ENCODE assay signal across 8 mouse cellular contexts in the genomic region with DNA sequence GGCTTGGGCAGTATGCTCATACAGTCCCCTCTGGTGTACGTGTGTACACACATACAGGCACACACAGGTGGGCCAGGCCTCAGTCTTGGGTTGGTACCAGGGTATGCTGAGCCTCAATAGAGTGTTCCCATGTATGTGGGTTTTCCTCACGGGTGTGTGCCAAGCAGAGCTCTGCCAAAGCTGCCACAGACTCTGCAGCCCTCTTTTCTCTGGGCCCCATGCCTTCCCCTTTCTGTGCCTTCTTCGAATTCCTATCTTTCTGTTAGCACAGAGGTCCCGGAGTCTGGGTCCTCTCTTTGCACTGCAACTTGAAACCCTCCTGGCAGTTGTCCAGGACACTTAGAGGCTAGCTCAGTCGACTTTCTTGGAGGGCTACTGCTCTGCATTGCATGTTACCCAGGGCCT. TPM values are rescaled to one million over a fixed set of nuclear protein-coding genes. Genes with fewer than 3 reads are reported as not detected.
DNase-seq lines count a peak whose midpoint lies in the region; ATAC-seq lines count a peak whose summit lies in the region.

No protein-coding gene starts in this region.

- no peaks in the 10 kb centered on the region for H3K4me1 ChIP-seq in embryonic facial prominence, embryonic 11.5 days (ENCODE audit: control insufficient read depth, insufficient read depth, low read length)
- peaks cover 46% of the 10 kb centered on the region for H3K4me1 ChIP-seq in limb, embryonic 13.5 days
- peaks cover 34% of the 10 kb centered on the region for H3K4me1 ChIP-seq in neural tube, embryonic 13.5 days (replicated peaks)

- H3K4me3 ChIP-seq in embryonic facial prominence, embryonic 11.5 days (ENCODE audit: low read depth, low read length), result no peak overlapping the region
- H3K4me3 ChIP-seq in limb, embryonic 13.5 days, result no peak overlapping the region
- H3K4me3 ChIP-seq in neural tube, embryonic 13.5 days, result no peak overlapping the region

- peak; percentile 24; the same call in 1 of the 2 replicates for ATAC-seq in embryonic facial prominence, embryonic 11.5 days (replicated peaks; ENCODE audit: insufficient number of reproducible peaks, low FRiP score, low TSS enrichment, low read depth)
- peak; percentile 80 for ATAC-seq in limb, embryonic 13.5 days (ENCODE audit: low FRiP score, low read depth)
- ATAC-seq in neural tube, embryonic 13.5 days (ENCODE audit: low read depth), result peak; percentile 57; the same call in 1 of the 2 replicates
- no peak for ATAC-seq in cerebellum, adult (ENCODE audit: insufficient number of reproducible peaks, low FRiP score, low TSS enrichment)

- intact Hi-C loops in heart, postnatal 36 days (cut with DNase I), result no loop called here

- 55% methylated on average over 5 of the region's 5 CpGs for WGBS in embryonic facial prominence, embryonic 11.5 days
- WGBS in limb, embryonic 13.5 days, result 15% methylated on average over 5 of the region's 5 CpGs
- WGBS in neural tube, embryonic 13.5 days, result 39% methylated on average over 5 of the region's 5 CpGs

- DNase-seq in embryo, embryonic 11 days, result peak; percentile 65
- no peak for DNase-seq in embryo, embryonic 10 days (ENCODE audit: low spot score)
- DNase-seq in embryonic facial prominence, embryonic 11.5 days (ENCODE audit: low spot score), result peak; percentile 60
- DNase-seq in heart, postnatal 36 days, result peak; percentile 31 to 35
- DNase-seq in layer of hippocampus, postnatal 36 days, result no peak

- H3K9ac ChIP-seq in embryonic facial prominence, embryonic 11.5 days (replicated peaks; ENCODE audit: low read length), result no peak overlapping the region
- H3K9ac ChIP-seq in limb, embryonic 13.5 days, result peak overlapping the region; percentile 35; the same call in 1 of the 2 replicates
- peak overlapping the region; percentile 13; the same call in 1 of the 2 replicates for H3K9ac ChIP-seq in neural tube, embryonic 13.5 days

- no peaks in the 10 kb centered on the region for H3K27me3 ChIP-seq in embryonic facial prominence, embryonic 11.5 days (ENCODE audit: control insufficient read depth, insufficient read depth, low read length)
- H3K27me3 ChIP-seq in limb, embryonic 13.5 days, result no peaks in the 10 kb centered on the region
- H3K27me3 ChIP-seq in neural tube, embryonic 13.5 days, result no peaks in the 10 kb centered on the region

- no peak overlapping the region for H3K27ac ChIP-seq in embryonic facial prominence, embryonic 11.5 days (replicated peaks; ENCODE audit: low read depth, low read length)
- peak overlapping the region; percentile 64; the same call in 1 of the 2 replicates for H3K27ac ChIP-seq in limb, embryonic 13.5 days
- peak overlapping the region; percentile 55 for H3K27ac ChIP-seq in neural tube, embryonic 13.5 days (replicated peaks)

- no peak overlapping the region for H3K4me2 ChIP-seq in embryonic facial prominence, embryonic 11.5 days (ENCODE audit: low read depth, low read length)
- peak overlapping the region; percentile 30 for H3K4me2 ChIP-seq in limb, embryonic 13.5 days (replicated peaks)
- H3K4me2 ChIP-seq in neural tube, embryonic 13.5 days, result no peak overlapping the region

- H3K9me3 ChIP-seq in embryonic facial prominence, embryonic 11.5 days (replicated peaks; ENCODE audit: control insufficient read depth, low read length), result no peaks in the 10 kb centered on the region
- 0 out of 2 replicates have a peak, but pooled peaks cover 5% of the 10 kb centered on the region for H3K9me3 ChIP-seq in limb, embryonic 13.5 days
- H3K9me3 ChIP-seq in neural tube, embryonic 13.5 days, result no peaks in the 10 kb centered on the region

- no peaks in the 10 kb centered on the region; the same call in 1 of the 2 replicates for H3K36me3 ChIP-seq in embryonic facial prominence, embryonic 11.5 days (replicated peaks; ENCODE audit: control insufficient read depth, insufficient read depth, low read depth, low read length)
- peaks cover 44% of the 10 kb centered on the region for H3K36me3 ChIP-seq in limb, embryonic 13.5 days
- H3K36me3 ChIP-seq in neural tube, embryonic 13.5 days, result peaks cover 6% of the 10 kb centered on the region; the same call in 1 of the 2 replicates

RNA-seq across cellular contexts. Expression of a gene that starts 33.1 kb away (rescaled TPM):
- 27.3 and 32.7 TPM in 2 replicates for polyA plus RNA-seq in embryonic facial prominence, embryonic 11.5 days (2014; fragmentation: Nextera tagmentation; extraction: Ambion mirVana)
- under 1 TPM; 0.33 to 0.56 TPM for total RNA-seq in heart, postnatal 36 days (2021)
- polyA plus RNA-seq in limb, embryonic 13.5 days (2015; fragmentation: Nextera tagmentation; extraction: Ambion mirVana), result 39.2 and 44.0 TPM in 2 replicates
- polyA plus RNA-seq in neural tube, embryonic 13.5 days (2015; fragmentation: Nextera tagmentation; extraction: Ambion mirVana), result 40.8 and 40.9 TPM in 2 replicates
- 1 to 10 TPM; 2.7 to 2.9 TPM for total RNA-seq in layer of hippocampus, postnatal 36 days (2021)

Comparison
In these comparisons a context has a peak if more than half of its experiments do, and no peak if none do; other contexts are left out.
1. DNase-seq: peak in embryo, embryonic 11 days (single experiment), embryonic facial prominence, embryonic 11.5 days (single experiment) and heart, postnatal 36 days (2 of 2); none in embryo, embryonic 10 days (single experiment) and layer of hippocampus, postnatal 36 days (0 of 2).